Mouse (Mus musculus): ENCODE data around the gene Nxpe5. TPM values are rescaled to one million over a fixed set of nuclear protein-coding genes. Genes with fewer than 3 reads are reported as not detected.
A peak's percentile ranks its signal among the peaks of the same experiment; 100 is the strongest.

Nxpe5 gene
- polyA plus RNA-seq, 2 experiments = 0.09 to 0.23 TPM

- Histone ChIP-seq H3K9me3 (ENCODE audit: control insufficient read depth, low read length) (no peaks in the 10 kb centered on the region), H3K27me3 (ENCODE audit: control insufficient read depth, insufficient read depth, low read length) (no peaks in the 10 kb centered on the region), H3K4me1 (replicated peaks; ENCODE audit: control insufficient read depth in 2 of 2, insufficient read depth in 2 of 2, low read length in 1 of 2) (no peaks in the 10 kb centered on the region), H3K4me2 (ENCODE audit: low read depth) (no peak overlapping the region), H3K4me3 (ENCODE audit: insufficient read depth in 1 of 2, low read depth in 2 of 2, low read length in 2 of 2) (no peak overlapping the region), H3K27ac (no peak overlapping the region), H3K36me3 (replicated peaks; ENCODE audit: control insufficient read depth, insufficient read depth, low read depth) (no peaks in the 10 kb centered on the region), H3K9ac (replicated peaks) (no peak overlapping the region)
- TF ChIP-seq EP300 (IDR thresholded peaks at IDR 0.05; ENCODE audit: low read depth) = no peak
- TF ChIP-seq CTCF (IDR thresholded peaks at IDR 0.05; ENCODE audit: low read depth) = no peak
- ATAC-seq (ENCODE audit: insufficient read depth) (no peak), DNase-seq (ENCODE audit: low read depth in 3 of 3, low spot score in 3 of 3) (no peak)
Measured at GRCm38 (mm10) chr5:138234224-138234623, 8.5 kb downstream of the Nxpe5 start.

- Histone ChIP-seq H3K4me1 (replicated peaks; ENCODE audit: control insufficient read depth in 2 of 2, insufficient read depth in 2 of 2, low read length in 1 of 2) (no peaks in the 10 kb centered on the region), H3K9ac (replicated peaks) (no peak overlapping the region), H3K9me3 (ENCODE audit: control insufficient read depth, low read length) (no peaks in the 10 kb centered on the region), H3K4me2 (ENCODE audit: low read depth) (no peak overlapping the region), H3K27me3 (ENCODE audit: control insufficient read depth, insufficient read depth, low read length) (no peaks in the 10 kb centered on the region), H3K27ac (no peak overlapping the region), H3K4me3 (ENCODE audit: insufficient read depth in 1 of 2, low read depth in 2 of 2, low read length in 2 of 2) (no peak overlapping the region), H3K36me3 (replicated peaks; ENCODE audit: control insufficient read depth, insufficient read depth, low read depth) (no peaks in the 10 kb centered on the region)
- WGBS (ENCODE audit: insufficient replicate concordance) = 6% methylated on average over 2 of the region's 2 CpGs
- no peak for DNase-seq (ENCODE audit: low read depth in 3 of 3, low spot score in 3 of 3)
- ATAC-seq (ENCODE audit: insufficient read depth) = no peak
- TF ChIP-seq EP300 (IDR thresholded peaks at IDR 0.05; ENCODE audit: low read depth) = no peak
- TF ChIP-seq CTCF (IDR thresholded peaks at IDR 0.05; ENCODE audit: low read depth) = no peak
Measured at GRCm38 (mm10) chr5:138241511-138241910, 15.8 kb downstream of the Nxpe5 start.

- H3K9ac ChIP-seq (replicated peaks) = no peak overlapping the region
- no peak for TF ChIP-seq CTCF (IDR thresholded peaks at IDR 0.05; ENCODE audit: low read depth)
- TF ChIP-seq EP300 (IDR thresholded peaks at IDR 0.05; ENCODE audit: low read depth) = no peak
- no peaks in the 10 kb centered on the region for H3K27me3 ChIP-seq (ENCODE audit: control insufficient read depth, insufficient read depth, low read length)
- 75% methylated on average over 12 of the region's 12 CpGs for WGBS (ENCODE audit: insufficient replicate concordance)
- H3K27ac ChIP-seq = no peak overlapping the region
- H3K4me1 ChIP-seq (replicated peaks; ENCODE audit: control insufficient read depth in 2 of 2, insufficient read depth in 2 of 2, low read length in 1 of 2) = peaks cover 3 to 4% of the 10 kb centered on the region in 2 experiments
- H3K4me2 ChIP-seq (ENCODE audit: low read depth) = no peak overlapping the region
- ATAC-seq (ENCODE audit: insufficient read depth) (no peak), DNase-seq (ENCODE audit: low read depth in 3 of 3, low spot score in 3 of 3) (no peak)
- no peaks in the 10 kb centered on the region for H3K9me3 ChIP-seq (ENCODE audit: control insufficient read depth, low read length)
- H3K36me3 ChIP-seq (replicated peaks; ENCODE audit: control insufficient read depth, insufficient read depth, low read depth) = no peaks in the 10 kb centered on the region
- no peak overlapping the region for H3K4me3 ChIP-seq (ENCODE audit: insufficient read depth in 1 of 2, low read depth in 2 of 2, low read length in 2 of 2)
Measured at GRCm38 (mm10) chr5:138251144-138251543, 25.4 kb downstream of the Nxpe5 start.

- Histone ChIP-seq H3K9me3 (ENCODE audit: control insufficient read depth, low read length) (no peaks in the 10 kb centered on the region), H3K4me1 (replicated peaks; ENCODE audit: control insufficient read depth in 2 of 2, insufficient read depth in 2 of 2, low read length in 1 of 2) (peaks cover 5 to 10% of the 10 kb centered on the region in 2 experiments), H3K4me3 (ENCODE audit: insufficient read depth in 1 of 2, low read depth in 2 of 2, low read length in 2 of 2) (no peak overlapping the region), H3K36me3 (replicated peaks; ENCODE audit: control insufficient read depth, insufficient read depth, low read depth) (no peaks in the 10 kb centered on the region), H3K27me3 (ENCODE audit: control insufficient read depth, insufficient read depth, low read length) (no peaks in the 10 kb centered on the region), H3K27ac (no peak overlapping the region), H3K4me2 (ENCODE audit: low read depth) (no peak overlapping the region), H3K9ac (replicated peaks) (no peak overlapping the region)
- DNase-seq (ENCODE audit: low read depth in 3 of 3, low spot score in 3 of 3) = no peak
- no peak for ATAC-seq (ENCODE audit: insufficient read depth)
- WGBS (ENCODE audit: insufficient replicate concordance) = 75% methylated on average over 3 of the region's 3 CpGs
- TF ChIP-seq CTCF (IDR thresholded peaks at IDR 0.05; ENCODE audit: low read depth) (0 out of 2 replicates have a peak, but pooled peaks have one; percentile 24), EP300 (IDR thresholded peaks at IDR 0.05; ENCODE audit: low read depth) (no peak)
Measured at GRCm38 (mm10) chr5:138253061-138253460, 27.4 kb downstream of the Nxpe5 start.

- peak; percentile 99 for ATAC-seq (ENCODE audit: insufficient read depth)
- Histone ChIP-seq H3K9me3 (ENCODE audit: control insufficient read depth, low read length) (no peaks in the 10 kb centered on the region), H3K4me1 (replicated peaks; ENCODE audit: control insufficient read depth in 2 of 2, insufficient read depth in 2 of 2, low read length in 1 of 2) (peaks cover 14 to 22% of the 10 kb centered on the region in 2 experiments)
Measured at GRCm38 (mm10) chr5:138255353-138256093, 29.8 kb downstream of the Nxpe5 start, which contains the start of gene Lamtor4. Gene Lamtor4 (plus strand): TSS chr5:138255482.

More at GRCm38 (mm10) chr5:138255353-138256093, 29.8 kb downstream of the Nxpe5 start, which contains the start of gene Lamtor4:
- peak within 1 kb of the TSS; percentile 82 for H3K4me2 ChIP-seq (ENCODE audit: low read depth)
- DNase-seq (ENCODE audit: low read depth in 3 of 3, low spot score in 3 of 3) = peak; percentile 94 to 95 (median 95)
- H3K36me3 ChIP-seq (replicated peaks; ENCODE audit: control insufficient read depth, insufficient read depth, low read depth) = peaks cover 6% of the 10 kb centered on the region
- H3K27me3 ChIP-seq (ENCODE audit: control insufficient read depth, insufficient read depth, low read length) = no peaks in the 10 kb centered on the region
- peak within 1 kb of the TSS; percentile 68 for H3K9ac ChIP-seq (replicated peaks)
- no peak for TF ChIP-seq EP300 (IDR thresholded peaks at IDR 0.05; ENCODE audit: low read depth)
- peak; percentile 43 for TF ChIP-seq CTCF (IDR thresholded peaks at IDR 0.05; ENCODE audit: low read depth)
- H3K4me3 ChIP-seq (ENCODE audit: insufficient read depth in 1 of 2, low read depth in 2 of 2, low read length in 2 of 2) = peak within 1 kb of the TSS; percentile 71 to 76
- WGBS (ENCODE audit: insufficient replicate concordance) = under 1% methylated on average over 38 of the region's 38 CpGs
- H3K27ac ChIP-seq = peak within 1 kb of the TSS; percentile 41

Data from liver, embryonic 14.5 days (tissue).